Mouse (Mus musculus): ENCODE results near the gene Il3. TPM values are rescaled to one million over a fixed set of nuclear protein-coding genes. Genes with fewer than 3 reads are reported as not detected.

Gene Il3
- polyA plus RNA-seq, 2 experiments = not detected

DNA sequence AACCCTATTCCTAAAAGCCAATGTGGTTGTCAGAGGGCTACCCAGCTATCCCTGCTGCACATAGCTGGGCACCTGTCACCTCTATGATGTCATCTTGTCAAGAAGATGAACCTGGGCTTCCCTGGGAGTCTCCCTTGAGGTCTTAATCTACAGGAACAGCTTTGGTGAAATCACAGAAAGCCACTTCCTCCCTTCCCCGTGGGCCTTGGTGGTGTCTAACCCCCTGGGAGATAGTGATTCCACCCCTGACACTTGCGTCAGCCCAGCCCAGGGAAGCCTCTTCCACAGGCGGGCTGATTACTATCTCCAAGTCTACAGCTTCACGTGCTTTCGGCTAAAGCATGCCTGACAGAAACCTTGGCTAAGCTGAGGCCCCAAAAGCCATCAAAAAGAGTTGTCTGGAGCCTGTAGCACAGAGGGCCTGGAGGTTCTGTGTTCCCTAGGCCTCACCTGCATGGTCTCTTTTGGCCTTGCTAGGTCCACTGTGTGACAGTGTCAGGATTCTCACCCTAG is 4.4 kb upstream of the Il3 start:
- H3K4me2 ChIP-seq (ENCODE audit: low read depth) = no peak overlapping the region
- no peak for ATAC-seq (ENCODE audit: insufficient read depth)
- H3K36me3 ChIP-seq (replicated peaks; ENCODE audit: control insufficient read depth, insufficient read depth, low read depth) = no peaks in the 10 kb centered on the region
- H3K4me1 ChIP-seq (replicated peaks; ENCODE audit: control insufficient read depth in 2 of 2, insufficient read depth in 2 of 2, low read length in 1 of 2) = no peaks in the 10 kb centered on the region
- H3K27ac ChIP-seq = no peak overlapping the region
- DNase-seq (ENCODE audit: low read depth in 3 of 3, low spot score in 3 of 3) = no peak
- no peaks in the 10 kb centered on the region for H3K9me3 ChIP-seq (ENCODE audit: control insufficient read depth, low read length)
- WGBS (ENCODE audit: insufficient replicate concordance) = 17% methylated on average over 5 of the region's 5 CpGs
- no peaks in the 10 kb centered on the region for H3K27me3 ChIP-seq (ENCODE audit: control insufficient read depth, insufficient read depth, low read length)
- H3K4me3 ChIP-seq (ENCODE audit: insufficient read depth in 1 of 2, low read depth in 2 of 2, low read length in 2 of 2) = no peak overlapping the region
- TF ChIP-seq EP300 (IDR thresholded peaks at IDR 0.05; ENCODE audit: low read depth) (no peak), CTCF (IDR thresholded peaks at IDR 0.05; ENCODE audit: low read depth) (no peak)
- no peak overlapping the region for H3K9ac ChIP-seq (replicated peaks)

DNA sequence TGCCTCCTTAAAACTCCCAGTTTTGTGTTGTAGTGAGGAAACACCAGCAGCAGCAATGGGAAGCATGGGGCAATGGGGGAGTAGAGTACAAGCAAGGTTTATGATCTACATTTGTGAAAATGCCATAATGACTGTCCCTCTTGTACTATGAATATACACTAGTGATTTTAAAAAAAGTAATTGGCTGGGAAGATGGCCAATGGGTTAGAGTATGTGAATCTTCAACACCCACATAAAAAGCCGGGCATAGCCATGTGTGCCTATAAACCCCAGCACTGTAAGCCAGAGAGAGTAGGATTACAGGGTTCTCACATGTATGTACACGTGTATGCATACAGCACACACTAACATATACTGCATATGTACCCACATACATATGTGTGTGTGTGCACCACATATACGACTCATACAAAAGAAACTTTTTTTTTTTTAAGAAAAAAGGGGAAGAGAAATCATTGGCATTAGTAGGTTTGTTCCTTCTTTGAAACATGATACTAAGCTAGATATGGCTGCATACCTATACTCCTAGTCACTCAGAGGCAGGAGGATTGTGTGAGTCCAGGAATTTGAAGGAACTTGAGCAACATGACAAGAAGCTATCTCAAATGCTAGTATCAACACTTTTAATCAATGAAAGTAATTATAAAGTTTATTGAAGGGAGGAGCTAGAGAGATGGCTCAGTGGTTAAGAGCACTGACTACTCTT is 2.3 kb upstream of the Il3 start:
- Histone ChIP-seq H3K27ac (no peak overlapping the region), H3K9me3 (ENCODE audit: control insufficient read depth, low read length) (no peaks in the 10 kb centered on the region), H3K4me2 (ENCODE audit: low read depth) (no peak overlapping the region), H3K4me1 (replicated peaks; ENCODE audit: control insufficient read depth in 2 of 2, insufficient read depth in 2 of 2, low read length in 1 of 2) (no peaks in the 10 kb centered on the region), H3K36me3 (replicated peaks; ENCODE audit: control insufficient read depth, insufficient read depth, low read depth) (no peaks in the 10 kb centered on the region), H3K4me3 (ENCODE audit: insufficient read depth in 1 of 2, low read depth in 2 of 2, low read length in 2 of 2) (no peak overlapping the region), H3K27me3 (ENCODE audit: control insufficient read depth, insufficient read depth, low read length) (no peaks in the 10 kb centered on the region), H3K9ac (replicated peaks) (no peak overlapping the region)
- DNase-seq (ENCODE audit: low read depth in 3 of 3, low spot score in 3 of 3) = no peak
- no peak for ATAC-seq (ENCODE audit: insufficient read depth)
- 37% methylated on average over 3 of the region's 3 CpGs for WGBS (ENCODE audit: insufficient replicate concordance)
- TF ChIP-seq EP300 (IDR thresholded peaks at IDR 0.05; ENCODE audit: low read depth) (no peak), CTCF (IDR thresholded peaks at IDR 0.05; ENCODE audit: low read depth) (no peak)

DNA sequence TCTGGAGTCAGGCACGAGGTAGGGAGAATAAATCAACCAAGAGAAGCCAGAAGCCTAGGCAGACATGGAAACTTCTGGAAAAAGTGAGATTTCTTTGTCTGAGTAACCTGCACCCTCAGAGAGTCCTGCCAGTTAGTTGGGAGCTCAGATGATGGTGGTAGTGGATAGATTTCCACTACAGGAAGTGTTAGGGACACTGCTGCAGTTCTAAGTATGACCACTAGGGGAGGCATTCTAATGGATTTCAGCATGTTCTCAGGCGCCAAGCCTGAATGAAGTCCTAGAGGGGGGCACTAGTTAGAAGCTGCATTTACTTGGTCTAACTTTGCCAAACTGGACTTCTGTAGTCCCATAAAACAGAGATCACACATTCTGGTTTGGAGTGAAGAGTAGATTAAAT is 2.5 kb downstream of the Il3 start:
- H3K27ac ChIP-seq = no peak overlapping the region
- no peak overlapping the region for H3K4me2 ChIP-seq (ENCODE audit: low read depth)
- H3K27me3 ChIP-seq (ENCODE audit: control insufficient read depth, insufficient read depth, low read length) = no peaks in the 10 kb centered on the region
- H3K36me3 ChIP-seq (replicated peaks; ENCODE audit: control insufficient read depth, insufficient read depth, low read depth) = no peaks in the 10 kb centered on the region
- no peak overlapping the region for H3K9ac ChIP-seq (replicated peaks)
- no peak for ATAC-seq (ENCODE audit: insufficient read depth)
- DNase-seq (ENCODE audit: low read depth in 3 of 3, low spot score in 3 of 3) = peak; percentile 18 to 25 (median 23)
- no peaks in the 10 kb centered on the region for H3K9me3 ChIP-seq (ENCODE audit: control insufficient read depth, low read length)
- TF ChIP-seq EP300 (IDR thresholded peaks at IDR 0.05; ENCODE audit: low read depth) (no peak), CTCF (IDR thresholded peaks at IDR 0.05; ENCODE audit: low read depth) (peak; percentile 89)
- H3K4me1 ChIP-seq (replicated peaks; ENCODE audit: control insufficient read depth in 2 of 2, insufficient read depth in 2 of 2, low read length in 1 of 2) = no peaks in the 10 kb centered on the region
- H3K4me3 ChIP-seq (ENCODE audit: insufficient read depth in 1 of 2, low read depth in 2 of 2, low read length in 2 of 2) = no peak overlapping the region
- WGBS (ENCODE audit: insufficient replicate concordance) = 40% methylated on average over 2 of the region's 2 CpGs

GRCm38 (mm10) chr11:54263405-54264031 is 3.6 kb downstream of the Il3 start:
- Histone ChIP-seq H3K27ac (no peak overlapping the region), H3K27me3 (ENCODE audit: control insufficient read depth, insufficient read depth, low read length) (no peaks in the 10 kb centered on the region), H3K4me1 (replicated peaks; ENCODE audit: control insufficient read depth in 2 of 2, insufficient read depth in 2 of 2, low read length in 1 of 2) (no peaks in the 10 kb centered on the region), H3K4me3 (ENCODE audit: insufficient read depth in 1 of 2, low read depth in 2 of 2, low read length in 2 of 2) (no peak overlapping the region), H3K36me3 (replicated peaks; ENCODE audit: control insufficient read depth, insufficient read depth, low read depth) (no peaks in the 10 kb centered on the region), H3K4me2 (ENCODE audit: low read depth) (no peak overlapping the region), H3K9me3 (ENCODE audit: control insufficient read depth, low read length) (no peaks in the 10 kb centered on the region), H3K9ac (replicated peaks) (no peak overlapping the region)
- TF ChIP-seq CTCF (IDR thresholded peaks at IDR 0.05; ENCODE audit: low read depth) = peak; percentile 41
- no peak for TF ChIP-seq EP300 (IDR thresholded peaks at IDR 0.05; ENCODE audit: low read depth)
- 0% methylated on average over 1 of the region's 1 CpGs for whole genome bisulfite sequencing (ENCODE audit: insufficient replicate concordance)
- no peak for ATAC-seq (ENCODE audit: insufficient read depth)
- no peak for DNase-seq (ENCODE audit: low read depth in 3 of 3, low spot score in 3 of 3)

DNA sequence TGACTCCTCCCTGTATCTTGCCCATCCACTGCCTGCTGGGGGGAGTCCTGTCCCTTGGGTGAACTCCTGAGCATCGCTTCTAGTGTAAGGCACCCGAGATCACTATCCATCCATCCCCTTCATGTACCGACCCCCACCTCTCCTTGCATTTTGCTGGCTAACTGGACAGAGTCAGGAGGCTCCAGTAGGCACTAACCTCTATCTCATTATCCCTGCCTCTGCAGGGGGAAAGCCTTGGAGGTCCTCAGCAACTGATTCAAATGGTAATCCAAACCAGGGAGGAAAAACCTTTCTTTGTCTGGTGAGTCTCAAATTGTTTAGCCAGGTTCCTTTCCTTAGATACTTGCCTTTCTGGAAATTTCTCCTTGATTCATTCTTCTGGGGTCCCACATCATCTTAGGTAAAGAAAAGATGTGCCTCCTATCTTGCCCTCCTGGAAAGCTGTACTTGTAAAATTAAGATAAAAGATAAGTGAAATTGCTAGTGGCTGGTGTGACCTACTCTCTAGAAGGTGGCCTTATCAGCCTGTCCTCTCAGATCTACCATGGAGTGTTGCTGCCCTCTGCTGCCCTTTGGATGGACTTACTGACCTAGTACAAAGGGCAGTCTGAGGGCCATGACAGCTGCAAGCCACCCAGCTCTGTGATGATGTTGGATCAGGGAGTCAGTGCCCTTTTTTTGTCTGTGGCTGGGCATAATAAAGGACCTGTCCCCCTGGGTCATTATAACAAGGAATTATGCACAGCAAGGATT is 10.3 kb downstream of the Il3 start:
- 46% methylated on average over 3 of the region's 3 CpGs for WGBS (ENCODE audit: insufficient replicate concordance)
- Histone ChIP-seq H3K9ac (replicated peaks) (no peak overlapping the region), H3K4me2 (ENCODE audit: low read depth) (no peak overlapping the region), H3K27me3 (ENCODE audit: control insufficient read depth, insufficient read depth, low read length) (no peaks in the 10 kb centered on the region), H3K4me3 (ENCODE audit: insufficient read depth in 1 of 2, low read depth in 2 of 2, low read length in 2 of 2) (no peak overlapping the region), H3K9me3 (ENCODE audit: control insufficient read depth, low read length) (no peaks in the 10 kb centered on the region), H3K36me3 (replicated peaks; ENCODE audit: control insufficient read depth, insufficient read depth, low read depth) (no peaks in the 10 kb centered on the region), H3K27ac (no peak overlapping the region), H3K4me1 (replicated peaks; ENCODE audit: control insufficient read depth in 2 of 2, insufficient read depth in 2 of 2, low read length in 1 of 2) (no peaks in the 10 kb centered on the region; a peak in 1 of 4 replicates)
- DNase-seq (ENCODE audit: low read depth in 3 of 3, low spot score in 3 of 3) (peak; percentile 35 to 56 (median 46)), ATAC-seq (ENCODE audit: insufficient read depth) (no peak)
- TF ChIP-seq CTCF (IDR thresholded peaks at IDR 0.05; ENCODE audit: low read depth) (peak; percentile 75), EP300 (IDR thresholded peaks at IDR 0.05; ENCODE audit: low read depth) (no peak)

Measured in liver, embryonic 14.5 days (tissue).